Mouse (Mus musculus): Measurements from ENCODE around the gene Tsc2.

The Tsc2 gene

DNA sequence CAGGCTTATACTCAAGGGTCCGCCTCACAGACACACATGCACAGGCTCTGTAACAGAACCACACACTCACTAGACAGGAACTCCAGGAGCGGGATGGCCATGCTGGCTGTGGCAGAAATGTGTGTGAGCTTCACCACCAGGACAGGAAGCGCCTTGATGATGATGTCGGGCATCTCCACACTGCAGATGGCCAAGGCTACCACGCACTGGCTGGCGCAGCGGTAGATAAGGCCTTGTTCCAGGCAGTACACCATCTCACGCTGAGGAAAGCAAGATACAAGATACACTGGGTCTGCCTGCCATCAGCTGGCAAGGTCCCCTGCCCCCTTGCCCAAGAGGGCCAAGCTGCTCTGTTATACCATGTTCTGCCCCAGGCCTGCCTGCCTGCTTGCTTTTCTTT lies 23.6 kb downstream of the Tsc2 start:
- DNase-seq (ENCODE audit: low spot score) = no peak

GRCm38 (mm10) chr17:24608370-24608769 lies 24.1 kb downstream of the Tsc2 start:
- DNase-seq (ENCODE audit: low spot score) = no peak

- no peak for DNase-seq (ENCODE audit: low spot score)
Measured at GRCm38 (mm10) chr17:24604557-24604956, 27.9 kb downstream of the Tsc2 start.

DNA sequence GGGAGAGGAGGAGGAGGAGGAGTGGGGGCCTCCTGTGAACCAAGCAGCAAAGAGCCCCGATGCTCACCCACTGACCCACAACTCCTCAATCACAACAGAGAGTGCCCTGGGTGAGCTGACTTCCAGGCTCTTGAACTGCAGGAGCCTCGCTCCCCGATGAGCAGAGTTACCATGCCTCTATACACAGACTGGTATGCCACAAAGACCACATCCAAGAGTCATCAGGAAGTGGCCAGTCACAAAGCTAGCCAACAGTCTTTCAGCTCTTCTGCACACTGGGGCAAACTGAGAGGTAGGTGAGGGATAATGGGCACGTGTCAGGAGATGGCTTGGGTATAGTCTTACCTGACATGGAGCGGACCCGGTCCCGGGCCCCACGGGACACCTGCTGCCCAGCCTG lies 28.5 kb downstream of the Tsc2 start:
- DNase-seq (ENCODE audit: low spot score) = no peak

DNA sequence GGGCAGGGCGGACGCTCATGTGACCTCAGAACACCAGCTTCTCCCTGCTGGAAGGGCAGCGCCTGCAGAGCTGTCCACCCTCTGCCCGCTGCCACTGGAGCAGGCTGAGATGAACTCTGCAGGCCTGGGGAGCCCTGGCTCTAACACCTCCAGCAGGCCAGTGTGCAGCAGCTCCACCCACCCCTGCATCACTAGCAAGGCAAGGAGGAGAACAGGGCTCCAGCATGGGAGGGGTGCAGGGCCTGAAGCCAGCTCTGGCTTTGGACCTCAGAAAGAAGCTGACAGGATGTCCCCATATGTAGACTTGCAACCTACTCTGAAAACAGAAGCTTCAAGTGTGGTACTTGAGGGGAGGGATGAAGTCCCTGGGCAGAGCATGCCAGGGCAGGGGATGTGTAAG lies 31.9 kb downstream of the Tsc2 start:
- no peak for DNase-seq (ENCODE audit: low spot score)

DNA sequence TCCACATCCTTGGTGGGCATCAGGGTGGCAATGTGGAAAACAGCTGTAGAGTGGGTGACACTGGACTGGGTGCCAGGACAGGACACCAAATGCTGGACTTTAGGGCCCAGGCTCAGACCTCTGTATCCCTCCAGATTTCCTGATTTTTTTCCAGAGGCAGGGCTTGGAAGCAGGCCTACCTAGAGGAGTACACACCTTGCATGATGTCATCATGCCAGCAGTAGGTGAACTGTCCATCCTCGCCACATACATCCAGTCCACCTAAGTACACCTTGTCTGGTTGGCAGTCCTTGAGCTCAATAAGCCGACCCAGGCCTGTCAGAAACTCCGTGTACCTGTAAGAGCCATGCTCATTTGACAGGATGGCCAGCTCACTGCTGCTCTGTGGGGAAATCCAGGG lies 34.4 kb downstream of the Tsc2 start:
- DNase-seq (ENCODE audit: low spot score) = no peak

GRCm38 (mm10) chr17:24596471-24597183 lies 35.8 kb downstream of the Tsc2 start:
- DNase-seq (ENCODE audit: low spot score) = no peak

- no peak for DNase-seq (ENCODE audit: low spot score)
Measured at GRCm38 (mm10) chr17:24596073-24596466, 36.4 kb downstream of the Tsc2 start.

- no peak for DNase-seq (ENCODE audit: low spot score)
Measured at GRCm38 (mm10) chr17:24595126-24596072, 37.0 kb downstream of the Tsc2 start.

DNA sequence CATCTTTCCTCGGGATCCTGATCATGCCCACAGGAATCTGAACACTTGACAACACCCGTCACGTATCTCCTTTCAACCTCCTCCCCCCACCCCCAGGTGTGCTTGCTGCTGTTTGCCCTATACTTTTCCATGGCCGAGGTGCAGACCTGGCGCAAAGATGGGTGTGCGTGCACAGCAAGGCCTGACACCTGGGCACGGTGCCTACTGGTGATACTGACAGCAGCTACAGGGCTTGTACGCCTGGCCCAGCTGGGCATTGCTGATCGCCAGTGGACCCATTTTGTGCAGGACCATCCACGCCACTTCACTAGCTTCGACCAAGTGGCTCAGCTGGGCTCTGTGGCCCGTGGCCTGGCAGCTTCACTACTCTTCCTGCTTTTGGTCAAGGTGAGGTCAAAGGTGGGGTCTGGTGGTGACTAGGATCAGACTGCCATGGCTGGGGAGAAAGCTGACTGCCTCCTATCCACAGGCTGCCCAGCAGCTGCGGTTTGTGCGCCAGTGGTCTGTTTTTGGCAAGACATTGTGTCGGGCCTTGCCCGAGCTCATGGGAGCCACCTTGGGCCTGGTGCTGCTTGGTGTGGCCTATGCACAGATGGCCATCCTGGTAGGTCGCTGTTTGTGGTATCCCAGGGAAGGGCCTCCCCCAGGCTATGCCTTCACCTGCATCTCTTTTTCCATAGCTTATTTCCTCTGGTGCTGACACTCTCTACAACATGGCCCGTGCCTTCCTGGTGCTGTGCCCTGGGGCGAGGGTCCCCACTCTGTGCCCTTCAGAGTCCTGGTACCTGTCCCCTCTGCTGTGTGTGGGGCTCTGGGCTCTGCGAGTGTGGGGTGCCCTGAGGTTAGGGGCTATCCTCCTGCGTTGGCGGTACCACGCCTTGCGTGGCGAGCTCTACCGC lies 38.2 kb downstream of the Tsc2 start:
- DNase-seq (ENCODE audit: low spot score) = no peak

GRCm38 (mm10) chr17:24593248-24593647 lies 39.2 kb downstream of the Tsc2 start:
- DNase-seq (ENCODE audit: low spot score) = no peak

DNA sequence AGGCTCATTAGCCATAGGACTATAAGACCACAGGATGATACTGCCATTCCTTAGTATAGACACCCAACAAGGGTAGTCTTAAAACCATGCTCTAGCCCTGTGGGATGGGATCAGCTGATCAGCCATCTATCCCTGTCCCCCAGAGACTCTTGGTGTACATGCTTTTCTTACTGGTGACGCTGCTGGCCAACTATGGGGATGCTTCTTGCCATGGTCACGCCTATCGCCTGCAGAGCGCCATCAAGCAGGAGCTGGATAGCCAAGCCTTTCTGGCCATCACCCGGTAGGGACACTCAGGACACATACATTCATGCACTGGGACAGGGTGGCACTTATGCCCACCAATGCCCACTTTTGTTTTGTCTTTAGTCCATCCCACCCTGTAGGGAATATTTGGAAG lies 40.7 kb downstream of the Tsc2 start:
- no peak for DNase-seq (ENCODE audit: low spot score)

DNA sequence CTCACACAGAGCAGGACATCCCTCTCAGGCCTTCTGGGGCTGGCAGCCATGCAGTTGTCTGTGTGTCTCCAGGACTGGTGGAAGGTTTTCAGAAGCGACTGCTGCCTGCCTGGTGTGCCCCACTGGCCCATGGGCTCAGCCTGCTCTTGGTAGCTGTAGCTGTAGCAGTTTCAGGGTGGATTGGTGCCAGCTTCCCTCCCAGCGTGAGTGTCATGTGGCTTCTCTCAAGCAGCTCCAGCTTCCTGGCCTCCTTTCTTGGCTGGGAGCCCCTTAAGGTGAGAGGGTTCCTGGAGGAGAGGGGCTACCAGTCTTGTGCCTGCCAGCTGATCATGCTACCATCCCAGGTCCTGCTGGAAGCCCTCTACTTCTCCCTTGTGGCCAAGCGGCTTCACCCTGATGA lies 41.5 kb downstream of the Tsc2 start:
- DNase-seq (ENCODE audit: low spot score) = no peak

DNA sequence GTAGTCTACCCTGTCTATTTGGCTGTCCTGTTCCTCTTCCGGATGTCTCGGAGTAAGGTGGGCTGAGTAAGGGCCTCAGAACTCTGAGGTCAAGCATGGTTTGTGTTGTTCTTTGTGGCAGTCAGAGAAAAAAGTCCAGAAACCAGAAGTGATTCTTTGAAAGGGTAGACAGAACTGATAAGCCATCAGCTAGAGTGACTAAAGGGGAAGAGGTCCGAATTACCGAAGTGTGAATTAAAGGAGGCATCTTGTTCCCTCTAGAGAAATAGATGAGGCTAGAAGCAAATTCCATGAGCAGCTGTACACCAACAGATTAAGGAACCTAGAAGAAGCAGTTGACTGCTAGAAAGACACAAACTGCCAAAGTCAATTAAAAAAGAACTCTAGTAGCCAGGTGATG lies 45.9 kb downstream of the Tsc2 start:
- DNase-seq (ENCODE audit: low spot score) = no peak

DNA sequence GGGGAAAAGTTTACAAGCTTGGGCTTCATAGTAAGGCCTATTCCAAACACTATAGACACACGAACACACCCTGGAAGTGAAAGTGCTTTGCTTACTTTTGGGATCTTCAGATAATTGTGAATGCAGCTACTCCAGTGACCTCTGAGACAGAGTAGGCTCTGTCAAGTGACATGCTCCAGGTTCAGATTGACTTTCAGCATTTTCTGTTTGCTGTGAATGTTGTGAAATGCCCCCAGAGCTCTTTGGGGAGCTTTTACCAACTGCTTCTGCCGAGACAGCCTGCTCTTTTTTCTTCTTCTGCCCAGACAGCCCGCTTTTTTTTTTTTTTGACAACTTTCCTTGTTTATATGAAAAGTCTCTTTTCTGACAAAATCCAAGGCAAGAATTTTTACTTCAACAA lies 47.9 kb downstream of the Tsc2 start:
- peak; percentile 89 for DNase-seq (ENCODE audit: low spot score)

- DNase-seq (ENCODE audit: low spot score) = peak; percentile 35
Measured at GRCm38 (mm10) chr17:24583599-24584460, 48.6 kb downstream of the Tsc2 start.

DNA sequence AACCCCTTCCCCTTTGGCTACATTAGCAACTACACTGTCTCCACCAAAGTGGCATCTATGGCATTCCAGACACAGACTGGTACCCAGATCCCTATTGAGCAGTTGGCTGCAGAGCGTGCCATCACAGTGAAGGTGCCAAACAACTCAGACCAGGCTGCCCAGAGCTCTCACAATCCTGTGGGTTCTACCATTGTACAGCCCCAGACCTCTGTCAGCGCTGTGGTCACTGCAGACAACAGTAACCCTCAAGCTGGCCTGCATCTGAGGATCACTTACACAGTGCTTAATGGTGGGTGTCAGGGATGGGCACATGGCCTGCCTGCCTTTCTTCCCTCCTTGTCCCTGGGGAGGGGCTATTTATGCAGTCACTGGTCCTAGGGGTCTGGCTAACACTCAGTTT lies 52.1 kb downstream of the Tsc2 start:
- DNase-seq (ENCODE audit: low spot score) = no peak

DNA sequence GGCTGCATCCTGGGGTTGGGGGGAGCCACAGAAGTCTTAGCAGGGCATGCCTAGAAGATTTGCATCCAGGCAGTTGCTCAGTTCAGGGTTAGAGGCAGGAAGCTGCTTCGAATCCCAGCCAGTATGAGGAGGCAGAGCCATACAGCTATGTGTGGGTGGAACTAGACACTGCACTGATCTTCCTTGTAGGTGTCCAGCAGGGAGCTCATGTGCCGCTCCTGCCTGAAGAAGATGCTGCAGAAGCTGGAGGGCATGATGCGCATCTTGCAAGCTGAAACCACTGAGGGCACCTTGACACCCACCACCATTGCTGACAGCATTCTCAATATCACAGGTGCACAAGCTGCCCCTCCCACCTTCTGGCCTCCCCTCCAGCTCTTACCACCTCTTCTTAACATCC lies 52.9 kb downstream of the Tsc2 start:
- no peak for DNase-seq (ENCODE audit: low spot score)

- DNase-seq (ENCODE audit: low spot score) = no peak
Measured at GRCm38 (mm10) chr17:24573811-24574210, 58.6 kb downstream of the Tsc2 start.

GRCm38 (mm10) chr17:24572651-24573245 lies 59.7 kb downstream of the Tsc2 start:
- no peak for DNase-seq (ENCODE audit: low spot score)

GRCm38 (mm10) chr17:24569837-24570236 lies 62.6 kb downstream of the Tsc2 start:
- DNase-seq (ENCODE audit: low spot score) = no peak
